Mouse (Mus musculus) megakaryocyte, embryonic 14.5 days (primary cell): Measurements from ENCODE around the gene Itgb3bp.

ENCODE experiments used
- FLI1 ChIP-seq: IDR thresholded peaks from 2 replicates; pipeline ENCODE4 v1.6.1; 2012; ENCODE audit warnings: low read length, inconsistent platforms, mixed read lengths
- GATA1 ChIP-seq: IDR thresholded peaks from 3 replicates; pipeline ENCODE4 v1.6.1; 2012; ENCODE audit warnings: mixed read lengths, low read length, inconsistent platforms, borderline replicate concordance

- no peak for TF ChIP-seq FLI1
- no peak for TF ChIP-seq GATA1
Measured at GRCm38 (mm10) chr4:99881882-99882281, 47.7 kb downstream of the Itgb3bp start.
